Comparison of ENCODE assay signal across 24 mouse cellular contexts in genomic region chr6:55087355-55087754, GRCm38 (mm10). TPM values are rescaled to one million over a fixed set of nuclear protein-coding genes. Genes with fewer than 3 reads are reported as not detected.
DNase-seq lines count a peak whose midpoint lies in the region; ATAC-seq lines count a peak whose summit lies in the region.
"Had no signal": no experiment of that assay in that cellular context is flagged by ENCODE, and none has a peak within 500 bp of the region (broad histone marks: within the 10 kb centered on the region; RNA-seq: fewer than 3 reads in every experiment).

No protein-coding gene starts in this region.

- no peak for DNase-seq in embryonic facial prominence, embryonic 10.5 days (ENCODE audit: low spot score)
- no peak for DNase-seq in midbrain, embryonic 11.5 days (ENCODE audit: low spot score, missing footprints)
- DNase-seq in embryo, embryonic 9.5 days (ENCODE audit: extremely low spot score) = no peak
- DNase-seq: adrenal gland, adult 8-10 months; adrenal gland, postnatal 25 days; cerebellum, adult 18-20 months; cerebellum, adult 9-10 months; cerebellum, postnatal 14 days; forebrain, postnatal 0 days; gastrocnemius, adult 2 months; gastrocnemius, postnatal 14 days; heart, adult 18-20 months; heart, postnatal 14 days; heart, postnatal 4 days had no signal

- H3K9me3 ChIP-seq in embryonic facial prominence, embryonic 12.5 days = no peaks in the 10 kb centered on the region
- no peaks in the 10 kb centered on the region for H3K9me3 ChIP-seq in embryonic facial prominence, embryonic 10.5 days
- no peaks in the 10 kb centered on the region for H3K9me3 ChIP-seq in midbrain, embryonic 12.5 days
- no peaks in the 10 kb centered on the region for H3K9me3 ChIP-seq in midbrain, embryonic 11.5 days (ENCODE audit: control insufficient read depth, low read length)
- H3K9me3 ChIP-seq in midbrain, embryonic 16.5 days (replicated peaks; ENCODE audit: control insufficient read depth, low read length, poor library complexity, severe bottlenecking) = no peaks in the 10 kb centered on the region
- no peaks in the 10 kb centered on the region for H3K9me3 ChIP-seq in midbrain, embryonic 15.5 days
- H3K9me3 ChIP-seq: embryonic facial prominence, embryonic 15.5 days; heart, embryonic 13.5 days; hindbrain, embryonic 15.5 days had no signal

- H3K9ac ChIP-seq in embryonic facial prominence, embryonic 12.5 days = no peak overlapping the region
- no peak overlapping the region for H3K9ac ChIP-seq in midbrain, embryonic 12.5 days (replicated peaks)
- H3K9ac ChIP-seq in midbrain, embryonic 11.5 days (ENCODE audit: low read length) = no peak overlapping the region
- H3K9ac ChIP-seq in midbrain, embryonic 16.5 days (ENCODE audit: low read depth, low read length) = no peak overlapping the region
- no peak overlapping the region for H3K9ac ChIP-seq in midbrain, embryonic 15.5 days
- H3K9ac ChIP-seq: embryonic facial prominence, embryonic 15.5 days; forebrain, postnatal 0 days; heart, embryonic 13.5 days; hindbrain, embryonic 15.5 days had no signal

- no peak overlapping the region for H3K4me2 ChIP-seq in embryonic facial prominence, embryonic 12.5 days (replicated peaks)
- no peak overlapping the region for H3K4me2 ChIP-seq in midbrain, embryonic 12.5 days (replicated peaks)
- H3K4me2 ChIP-seq in midbrain, embryonic 11.5 days = no peak overlapping the region
- H3K4me2 ChIP-seq in midbrain, embryonic 16.5 days (ENCODE audit: low read length) = no peak overlapping the region
- no peak overlapping the region for H3K4me2 ChIP-seq in midbrain, embryonic 15.5 days
- H3K4me2 ChIP-seq: embryonic facial prominence, embryonic 15.5 days; heart, embryonic 13.5 days; hindbrain, embryonic 15.5 days had no signal

- H3K27me3 ChIP-seq in embryonic facial prominence, embryonic 12.5 days = 0 out of 2 replicates have a peak, but pooled peaks cover 5% of the 10 kb centered on the region
- H3K27me3 ChIP-seq in embryonic facial prominence, embryonic 10.5 days (replicated peaks; ENCODE audit: low read depth, poor library complexity, severe bottlenecking) = 0 out of 2 replicates have a peak, but pooled peaks cover 3% of the 10 kb centered on the region
- no peaks in the 10 kb centered on the region for H3K27me3 ChIP-seq in midbrain, embryonic 12.5 days
- no peaks in the 10 kb centered on the region for H3K27me3 ChIP-seq in midbrain, embryonic 11.5 days (ENCODE audit: control insufficient read depth, insufficient read depth, low read length)
- H3K27me3 ChIP-seq in midbrain, embryonic 16.5 days (ENCODE audit: control insufficient read depth, insufficient read depth, low read depth, low read length) = no peaks in the 10 kb centered on the region
- H3K27me3 ChIP-seq in midbrain, embryonic 15.5 days (replicated peaks) = no peaks in the 10 kb centered on the region
- H3K27me3 ChIP-seq: embryonic facial prominence, embryonic 15.5 days; hindbrain, embryonic 15.5 days had no signal

- 31% methylated on average over 4 of the region's 4 CpGs for WGBS in embryonic facial prominence, embryonic 12.5 days
- WGBS in embryonic facial prominence, embryonic 10.5 days = 44% methylated on average over 4 of the region's 4 CpGs
- 53% methylated on average over 4 of the region's 4 CpGs for WGBS in midbrain, embryonic 12.5 days
- WGBS in midbrain, embryonic 11.5 days = 57% methylated on average over 4 of the region's 4 CpGs
- 40% methylated on average over 4 of the region's 4 CpGs for WGBS in midbrain, embryonic 16.5 days
- WGBS in midbrain, embryonic 15.5 days = 42% methylated on average over 4 of the region's 4 CpGs

- H3K27ac ChIP-seq in embryonic facial prominence, embryonic 12.5 days = no peak overlapping the region
- no peak overlapping the region for H3K27ac ChIP-seq in embryonic facial prominence, embryonic 10.5 days (replicated peaks)
- no peak overlapping the region for H3K27ac ChIP-seq in midbrain, embryonic 12.5 days (replicated peaks)
- H3K27ac ChIP-seq in midbrain, embryonic 11.5 days (ENCODE audit: low read depth, low read length) = no peak overlapping the region
- H3K27ac ChIP-seq in midbrain, embryonic 16.5 days (ENCODE audit: low read length) = no peak overlapping the region
- no peak overlapping the region for H3K27ac ChIP-seq in midbrain, embryonic 15.5 days
- H3K27ac ChIP-seq: embryonic facial prominence, embryonic 15.5 days; gastrocnemius, adult 2 months; heart, embryonic 13.5 days; hindbrain, embryonic 15.5 days had no signal

- H3K36me3 ChIP-seq in embryonic facial prominence, embryonic 12.5 days = no peaks in the 10 kb centered on the region
- no peaks in the 10 kb centered on the region for H3K36me3 ChIP-seq in embryonic facial prominence, embryonic 10.5 days (replicated peaks)
- no peaks in the 10 kb centered on the region; the same call in 1 of the 2 replicates for H3K36me3 ChIP-seq in midbrain, embryonic 12.5 days
- H3K36me3 ChIP-seq in midbrain, embryonic 11.5 days (ENCODE audit: control insufficient read depth, insufficient read depth, low read length) = no peaks in the 10 kb centered on the region
- no peaks in the 10 kb centered on the region for H3K36me3 ChIP-seq in midbrain, embryonic 16.5 days (ENCODE audit: control insufficient read depth, insufficient read depth, low read length)
- H3K36me3 ChIP-seq in midbrain, embryonic 15.5 days (replicated peaks) = no peaks in the 10 kb centered on the region
- H3K36me3 ChIP-seq: embryonic facial prominence, embryonic 15.5 days; heart, embryonic 13.5 days; hindbrain, embryonic 15.5 days had no signal

- ATAC-seq in embryonic facial prominence, embryonic 12.5 days (ENCODE audit: insufficient number of reproducible peaks, insufficient read depth, low FRiP score, low TSS enrichment) = 0 out of 2 replicates have a peak, but pooled peaks have one; percentile 10
- peak; percentile 52; the same call in 1 of the 2 replicates for ATAC-seq in midbrain, embryonic 12.5 days (ENCODE audit: low FRiP score, low read depth)
- ATAC-seq in midbrain, embryonic 11.5 days (ENCODE audit: low FRiP score) = no peak
- ATAC-seq in midbrain, embryonic 16.5 days = peak; percentile 36; the same call in 1 of the 2 replicates
- no peak for ATAC-seq in midbrain, embryonic 15.5 days (replicated peaks)
- ATAC-seq: activated CD4-positive, CD25-positive, alpha-beta regulatory T cell, adult 4 months; forebrain, embryonic 14.5 days; forebrain, postnatal 0 days had no signal

- no peak overlapping the region for H3K4me3 ChIP-seq in embryonic facial prominence, embryonic 12.5 days
- no peak overlapping the region for H3K4me3 ChIP-seq in embryonic facial prominence, embryonic 10.5 days
- H3K4me3 ChIP-seq in midbrain, embryonic 12.5 days = no peak overlapping the region
- H3K4me3 ChIP-seq in midbrain, embryonic 11.5 days (ENCODE audit: low read depth, low read length) = no peak overlapping the region
- H3K4me3 ChIP-seq in midbrain, embryonic 16.5 days (ENCODE audit: low read depth, low read length) = no peak overlapping the region
- no peak overlapping the region for H3K4me3 ChIP-seq in midbrain, embryonic 15.5 days
- H3K4me3 ChIP-seq: embryonic facial prominence, embryonic 15.5 days; gastrocnemius, adult 2 months; heart, embryonic 13.5 days; hindbrain, embryonic 15.5 days had no signal

- no peaks in the 10 kb centered on the region for H3K4me1 ChIP-seq in embryonic facial prominence, embryonic 12.5 days
- H3K4me1 ChIP-seq in embryonic facial prominence, embryonic 10.5 days = 0 out of 2 replicates have a peak, but pooled peaks cover 4% of the 10 kb centered on the region
- H3K4me1 ChIP-seq in midbrain, embryonic 12.5 days = no peaks in the 10 kb centered on the region
- H3K4me1 ChIP-seq in midbrain, embryonic 11.5 days (ENCODE audit: control insufficient read depth, insufficient read depth, low read length) = no peaks in the 10 kb centered on the region
- H3K4me1 ChIP-seq in midbrain, embryonic 16.5 days (ENCODE audit: control insufficient read depth, insufficient read depth, low read length) = no peaks in the 10 kb centered on the region
- no peaks in the 10 kb centered on the region for H3K4me1 ChIP-seq in midbrain, embryonic 15.5 days
- H3K4me1 ChIP-seq: embryonic facial prominence, embryonic 15.5 days; heart, embryonic 13.5 days; hindbrain, embryonic 15.5 days had no signal

RNA-seq across cellular contexts. Expression of gene Crhr2, which starts 45.5 kb away (rescaled TPM):
- 0.23 TPM in 1 of 2 replicates, not detected in the other for polyA plus RNA-seq in embryonic facial prominence, embryonic 12.5 days (2016; fragmentation: Nextera tagmentation; extraction: Ambion mirVana)
- 0.12 and 0.55 TPM in 2 replicates for polyA plus RNA-seq in embryonic facial prominence, embryonic 10.5 days (2016; fragmentation: Nextera tagmentation; extraction: Ambion mirVana)
- 0.42 and 0.52 TPM in 2 replicates for polyA plus RNA-seq in midbrain, embryonic 12.5 days (2016; fragmentation: Nextera tagmentation; extraction: Ambion mirVana)
- 0.22 and 0.50 TPM in 2 replicates for polyA plus RNA-seq in midbrain, embryonic 11.5 days (2014; fragmentation: Nextera tagmentation; extraction: Ambion mirVana)
- 1.6 and 1.9 TPM in 2 replicates for polyA plus RNA-seq in midbrain, embryonic 16.5 days (2015; fragmentation: Nextera tagmentation; extraction: Ambion mirVana)
- 1.3 and 2.2 TPM in 2 replicates for polyA plus RNA-seq in midbrain, embryonic 15.5 days (2015; fragmentation: Nextera tagmentation; extraction: Ambion mirVana)
- polyA plus RNA-seq: activated CD4-positive, CD25-positive, alpha-beta regulatory T cell, adult 4 months; embryonic facial prominence, embryonic 11.5 days had no signal

RNA-seq across cellular contexts. Expression of gene Gars, which starts 49.5 kb away (rescaled TPM):
- polyA plus RNA-seq in embryonic facial prominence, embryonic 12.5 days (2016; fragmentation: Nextera tagmentation; extraction: Ambion mirVana) = 150 and 151 TPM in 2 replicates
- 203 and 223 TPM in 2 replicates for polyA plus RNA-seq in embryonic facial prominence, embryonic 10.5 days (2016; fragmentation: Nextera tagmentation; extraction: Ambion mirVana)
- polyA plus RNA-seq in midbrain, embryonic 12.5 days (2016; fragmentation: Nextera tagmentation; extraction: Ambion mirVana) = 198 and 207 TPM in 2 replicates
- 225 and 241 TPM in 2 replicates for polyA plus RNA-seq in midbrain, embryonic 11.5 days (2014; fragmentation: Nextera tagmentation; extraction: Ambion mirVana)
- polyA plus RNA-seq in midbrain, embryonic 16.5 days (2015; fragmentation: Nextera tagmentation; extraction: Ambion mirVana) = 225 and 230 TPM in 2 replicates
- 216 and 219 TPM in 2 replicates for polyA plus RNA-seq in midbrain, embryonic 15.5 days (2015; fragmentation: Nextera tagmentation; extraction: Ambion mirVana)

Comparison
In these comparisons a context has a peak if more than half of its experiments do, and no peak if none do; other contexts are left out.
1. ATAC-seq: peak in embryonic facial prominence, embryonic 12.5 days (single experiment), midbrain, embryonic 12.5 days (single experiment) and midbrain, embryonic 16.5 days (single experiment); none in midbrain, embryonic 11.5 days (single experiment) and midbrain, embryonic 15.5 days (single experiment).